Mouse (Mus musculus) kidney, embryonic 14.5 days (tissue): ENCODE data around the gene Lrch4. TPM values are rescaled to one million over a fixed set of nuclear protein-coding genes. Genes with fewer than 3 reads are reported as not detected.

Experiments
- ATAC-seq: fragments of 200-750 bp; cut with Nextera tagmentation; 2 replicates; pipeline ENCODE4 v1.8.0; 2017; ENCODE audit warnings: moderate number of reproducible peaks, mild to moderate bottlenecking, moderate TSS enrichment, moderate library complexity; ENCODE audit not compliant: low FRiP score, low TSS enrichment
- H3K27ac ChIP-seq: fragments of 300-500 bp; sonication (generic); 2 replicates; pipeline ENCODE4 v1.5.1; 2014; ENCODE audit warnings: low read depth, mild to moderate bottlenecking, low read length, moderate library complexity, mixed read lengths
- H3K27me3 ChIP-seq: fragments of 300-500 bp; sonication (generic); 2 replicates; pipeline ENCODE4 v1.6.1; 2014; ENCODE audit warnings: mild to moderate bottlenecking, low read length; ENCODE audit not compliant: control insufficient read depth, insufficient read depth
- H3K36me3 ChIP-seq: fragments of 300-500 bp; sonication (generic); 2 replicates; pipeline ENCODE4 v1.6.1; 2014; ENCODE audit warnings: low read length, mixed read lengths; ENCODE audit not compliant: control insufficient read depth, insufficient read depth
- H3K4me1 ChIP-seq: fragments of 300-500 bp; sonication (generic); 2 replicates; pipeline ENCODE4 v1.6.1; 2014; ENCODE audit warnings: low read length, mixed read lengths; ENCODE audit not compliant: control insufficient read depth, insufficient read depth
- H3K4me2 ChIP-seq: fragments of 300-500 bp; sonication (generic); replicated peaks from 2 replicates; pipeline ENCODE4 v1.6.1; 2014; ENCODE audit warnings: low read depth, mild to moderate bottlenecking, low read length
- H3K4me3 ChIP-seq: fragments of 300-500 bp; sonication (generic); 2 replicates; pipeline ENCODE4 v1.5.1; 2014; ENCODE audit warnings: mild to moderate bottlenecking, low read length
- H3K9ac ChIP-seq: fragments of 300-500 bp; sonication (generic); 2 replicates; pipeline ENCODE4 v1.6.1; 2014; ENCODE audit warnings: low read depth, mild to moderate bottlenecking, low read length, moderate library complexity
- H3K9me3 ChIP-seq: fragments of 300-500 bp; sonication (generic); 2 replicates; pipeline ENCODE4 v1.6.1; 2016; ENCODE audit warnings: low read length; ENCODE audit not compliant: control insufficient read depth
- WGBS: fragments of 180-500 bp; shearing (Covaris S2); extraction: QIAGEN DNeasy Blood & Tissue Kit; methylation state at CpG from one replicate; pipeline ENCODE4 v1.1.7; 2014; 5-methylcytosine and 5-hydroxymethylcytosine counted together
- polyA plus RNA-seq: library from polyadenylated mRNA; unstranded; fragments of >200 nt; fragmentation: Nextera tagmentation; extraction: Ambion mirVana; gene quantifications from 2 replicates; pipeline ENCODE4 v1.2.1, GENCODE M21; 2014

The Lrch4 gene
- polyA plus RNA-seq, 1 experiment from 2014 or later, result 43.2 TPM

DNA sequence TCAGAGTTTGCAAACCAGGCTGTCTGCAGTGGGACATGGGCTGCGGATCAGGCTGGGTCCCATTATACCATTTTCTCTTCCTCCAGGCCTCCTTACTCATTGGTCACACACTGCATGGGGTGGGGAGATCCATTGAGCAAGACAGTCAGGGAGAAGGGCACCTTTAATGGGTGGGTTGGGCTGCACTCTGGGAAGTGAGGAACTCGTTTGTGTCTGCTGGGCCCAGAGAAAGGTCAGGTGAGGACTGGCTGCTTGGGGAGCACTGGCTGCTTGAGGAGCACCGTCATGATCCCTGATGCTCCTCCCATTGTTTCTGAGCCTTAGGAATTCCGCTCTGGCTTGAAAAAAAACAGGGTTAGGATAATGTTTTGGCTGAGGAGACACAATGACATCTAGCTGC is 14.0 kb downstream of the Lrch4 start:
- no peaks in the 10 kb centered on the region for H3K9me3 ChIP-seq
- H3K27ac ChIP-seq, result no peak overlapping the region
- peaks cover 7% of the 10 kb centered on the region; the same call in 1 of the 2 replicates for H3K27me3 ChIP-seq
- H3K9ac ChIP-seq, result no peak overlapping the region
- H3K36me3 ChIP-seq, result peaks cover 40% of the 10 kb centered on the region
- no peak for ATAC-seq
- H3K4me1 ChIP-seq, result peaks cover 16% of the 10 kb centered on the region
- 56% methylated on average over 4 of the region's 4 CpGs for WGBS
- no peak overlapping the region for H3K4me3 ChIP-seq
- no peak overlapping the region for H3K4me2 ChIP-seq

DNA sequence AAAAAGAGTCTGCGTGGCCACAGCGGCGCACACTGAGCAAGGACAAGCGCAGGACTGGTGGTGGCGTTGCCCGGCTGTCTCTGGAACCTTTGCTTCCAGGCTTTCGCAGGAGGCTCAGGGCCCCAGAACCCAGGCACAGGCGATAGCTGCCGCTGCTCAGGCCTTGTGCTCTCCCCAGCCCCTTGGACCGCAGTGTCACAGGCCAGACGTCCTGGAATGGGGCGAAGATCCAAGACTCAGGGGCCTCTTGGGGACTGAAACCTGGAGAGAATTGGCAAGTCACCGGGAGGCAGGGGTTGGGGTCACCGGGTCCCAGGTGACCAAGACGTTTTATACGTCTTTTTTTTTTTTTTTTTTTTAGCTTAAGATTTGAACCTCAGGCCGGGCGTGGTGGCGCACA is 15.6 kb downstream of the Lrch4 start:
- no peak for ATAC-seq
- Histone ChIP-seq H3K9me3 (no peaks in the 10 kb centered on the region), H3K4me3 (no peak overlapping the region), H3K36me3 (peaks cover 26% of the 10 kb centered on the region), H3K9ac (no peak overlapping the region), H3K4me1 (peaks cover 31% of the 10 kb centered on the region), H3K27me3 (peaks cover 7% of the 10 kb centered on the region; the same call in 1 of the 2 replicates), H3K4me2 (no peak overlapping the region), H3K27ac (no peak overlapping the region)
- 46% methylated on average over 19 of the region's 19 CpGs for WGBS

GRCm38 (mm10) chr5:137645091-137645651 is 16.2 kb downstream of the Lrch4 start:
- ATAC-seq, result no peak
- Histone ChIP-seq H3K9ac (peak overlapping the region; percentile 34; the same call in 1 of the 2 replicates), H3K9me3 (no peaks in the 10 kb centered on the region), H3K27me3 (peaks cover 7% of the 10 kb centered on the region; the same call in 1 of the 2 replicates), H3K36me3 (peaks cover 19% of the 10 kb centered on the region), H3K4me1 (peaks cover 38% of the 10 kb centered on the region), H3K4me2 (peak overlapping the region; percentile 50), H3K4me3 (peak overlapping the region; percentile 34), H3K27ac (no peak overlapping the region)
- WGBS, result 1% methylated on average over 44 of the region's 44 CpGs

GRCm38 (mm10) chr5:137645652-137646091 is 16.8 kb downstream of the Lrch4 start, which contains the start of gene Irs3:
Gene Irs3, minus strand, starts transcription at chr5:137645714.
- Histone ChIP-seq H3K27me3 (peaks cover 7% of the 10 kb centered on the region; the same call in 1 of the 2 replicates), H3K36me3 (peaks cover 14% of the 10 kb centered on the region; the same call in 1 of the 2 replicates), H3K4me3 (peak within 1 kb of the TSS; percentile 34), H3K9ac (peak within 1 kb of the TSS; percentile 34; the same call in 1 of the 2 replicates), H3K4me2 (peak within 1 kb of the TSS; percentile 50), H3K9me3 (no peaks in the 10 kb centered on the region), H3K4me1 (peaks cover 43% of the 10 kb centered on the region), H3K27ac (no peak within 1 kb of the TSS)
- 13% methylated on average over 11 of the region's 11 CpGs for WGBS
- no peak for ATAC-seq

DNA sequence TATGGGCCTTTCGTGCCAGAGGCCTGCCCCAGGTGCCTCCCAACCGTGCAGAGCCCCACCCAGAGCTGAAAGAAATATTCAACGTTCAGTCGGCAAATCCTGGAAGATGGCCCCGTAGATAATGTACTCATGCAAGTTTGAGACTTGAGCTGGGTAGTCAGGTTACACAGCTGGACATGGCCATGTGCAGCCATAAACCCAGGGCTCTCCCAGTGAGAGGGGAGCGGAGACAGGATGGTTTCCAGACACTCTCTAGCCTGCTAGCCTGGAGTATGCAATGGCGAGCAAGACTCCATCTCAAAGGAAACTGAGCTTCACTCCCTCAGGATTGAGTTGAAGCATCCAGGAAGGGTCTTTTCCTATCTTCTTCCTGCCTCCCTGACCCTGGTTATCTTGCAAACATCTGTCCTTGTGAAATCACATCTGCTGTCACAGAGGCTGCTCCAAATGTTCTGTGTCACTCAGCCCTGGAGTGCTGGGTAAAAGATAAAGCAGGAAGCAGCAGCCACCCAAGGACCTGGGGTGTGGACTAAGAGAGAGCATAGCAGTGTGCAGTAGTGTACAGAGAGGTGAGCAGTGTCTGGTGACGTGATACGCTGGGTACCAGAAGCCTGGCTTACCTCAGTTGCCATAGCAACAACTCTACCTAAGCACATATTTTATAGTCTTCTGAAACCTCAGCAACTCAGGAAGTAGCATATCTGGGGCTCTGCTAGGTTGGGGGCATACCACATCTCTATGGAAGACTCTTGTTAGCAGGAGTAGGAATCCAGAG is 19.1 kb downstream of the Lrch4 start:
- Histone ChIP-seq H3K9me3 (no peaks in the 10 kb centered on the region), H3K27ac (no peak overlapping the region), H3K4me1 (peaks cover 43% of the 10 kb centered on the region), H3K27me3 (peaks cover 7% of the 10 kb centered on the region; the same call in 1 of the 2 replicates), H3K9ac (no peak overlapping the region), H3K4me2 (no peak overlapping the region), H3K36me3 (peaks cover 13% of the 10 kb centered on the region; the same call in 1 of the 2 replicates), H3K4me3 (no peak overlapping the region)
- 34% methylated on average over 9 of the region's 9 CpGs for WGBS
- ATAC-seq, result no peak

DNA sequence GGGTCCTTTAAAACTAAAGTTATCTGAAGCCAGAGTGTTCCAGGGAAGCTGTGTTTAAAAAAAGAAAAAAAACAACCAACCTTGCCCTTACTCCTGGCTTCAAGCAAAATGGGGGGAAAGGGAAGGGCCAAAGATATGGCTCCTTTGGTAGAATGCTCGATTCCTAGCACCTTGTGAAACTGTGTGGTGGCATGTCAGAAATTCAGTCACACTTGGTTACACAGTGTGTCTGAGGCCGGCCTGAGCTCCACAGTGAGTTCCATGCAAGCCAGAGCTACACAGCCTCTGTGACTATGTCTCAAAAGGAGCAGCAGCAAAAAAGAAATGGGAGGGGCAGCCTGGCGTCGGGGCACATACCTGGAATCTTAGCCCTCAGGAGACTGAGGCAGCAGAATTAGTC is 20.3 kb downstream of the Lrch4 start:
- Histone ChIP-seq H3K9ac (no peak overlapping the region; the same call in 1 of the 2 replicates), H3K4me2 (no peak overlapping the region), H3K36me3 (peaks cover 17% of the 10 kb centered on the region; the same call in 1 of the 2 replicates), H3K4me3 (no peak overlapping the region), H3K9me3 (no peaks in the 10 kb centered on the region), H3K4me1 (peaks cover 43% of the 10 kb centered on the region), H3K27me3 (peaks cover 7% of the 10 kb centered on the region; the same call in 1 of the 2 replicates), H3K27ac (peak overlapping the region; percentile 51; the same call in 1 of the 2 replicates)
- 25% methylated on average over 4 of the region's 4 CpGs for WGBS
- ATAC-seq, result peak; percentile 29; the same call in 1 of the 2 replicates

GRCm38 (mm10) chr5:137649669-137650571 is 21.0 kb downstream of the Lrch4 start:
- 18% methylated on average over 18 of the region's 18 CpGs for WGBS
- peaks cover 17% of the 10 kb centered on the region; the same call in 1 of the 2 replicates for H3K36me3 ChIP-seq
- peaks cover 6% of the 10 kb centered on the region; the same call in 1 of the 2 replicates for H3K27me3 ChIP-seq
- no peak overlapping the region for H3K4me3 ChIP-seq
- ATAC-seq, result no peak
- H3K27ac ChIP-seq, result peak overlapping the region; percentile 51; the same call in 1 of the 2 replicates
- H3K4me2 ChIP-seq, result no peak overlapping the region; the same call in 1 of the 2 replicates
- H3K4me1 ChIP-seq, result peaks cover 43% of the 10 kb centered on the region
- H3K9me3 ChIP-seq, result no peaks in the 10 kb centered on the region
- H3K9ac ChIP-seq, result peak overlapping the region; percentile 37; the same call in 1 of the 2 replicates

- H3K4me1 ChIP-seq, result peaks cover 32% of the 10 kb centered on the region
- ATAC-seq, result 0 out of 2 replicates have a peak, but pooled peaks have one; percentile 14
- peaks cover 17% of the 10 kb centered on the region; the same call in 1 of the 2 replicates for H3K36me3 ChIP-seq
- H3K9ac ChIP-seq, result no peak overlapping the region
- no peak overlapping the region for H3K4me3 ChIP-seq
- 21% methylated on average over 3 of the region's 3 CpGs for WGBS
- no peak overlapping the region for H3K27ac ChIP-seq
- H3K9me3 ChIP-seq, result no peaks in the 10 kb centered on the region
- H3K27me3 ChIP-seq, result no peaks in the 10 kb centered on the region
- H3K4me2 ChIP-seq, result no peak overlapping the region
Measured at GRCm38 (mm10) chr5:137652474-137652873, 23.6 kb downstream of the Lrch4 start.
